Mouse (Mus musculus): ENCODE measurements at regions not wholly inside any gene's neighbourhood (a gene's known extent, or its start where the extent isn't known, plus 50 kb on each side); places are given as distances from the start of the nearest gene placed in this dataset.
"Not testable (repeated sequence)": the region's sequence is repeated elsewhere in the genome, so short reads cannot be mapped to it uniquely, and the experiment has no call there.

GRCm38 (mm10) chr2:3908192-3908591 is 109.3 kb upstream of the Frmd4a start:
- 66% methylated on average over 3 of the region's 3 CpGs for WGBS

DNA sequence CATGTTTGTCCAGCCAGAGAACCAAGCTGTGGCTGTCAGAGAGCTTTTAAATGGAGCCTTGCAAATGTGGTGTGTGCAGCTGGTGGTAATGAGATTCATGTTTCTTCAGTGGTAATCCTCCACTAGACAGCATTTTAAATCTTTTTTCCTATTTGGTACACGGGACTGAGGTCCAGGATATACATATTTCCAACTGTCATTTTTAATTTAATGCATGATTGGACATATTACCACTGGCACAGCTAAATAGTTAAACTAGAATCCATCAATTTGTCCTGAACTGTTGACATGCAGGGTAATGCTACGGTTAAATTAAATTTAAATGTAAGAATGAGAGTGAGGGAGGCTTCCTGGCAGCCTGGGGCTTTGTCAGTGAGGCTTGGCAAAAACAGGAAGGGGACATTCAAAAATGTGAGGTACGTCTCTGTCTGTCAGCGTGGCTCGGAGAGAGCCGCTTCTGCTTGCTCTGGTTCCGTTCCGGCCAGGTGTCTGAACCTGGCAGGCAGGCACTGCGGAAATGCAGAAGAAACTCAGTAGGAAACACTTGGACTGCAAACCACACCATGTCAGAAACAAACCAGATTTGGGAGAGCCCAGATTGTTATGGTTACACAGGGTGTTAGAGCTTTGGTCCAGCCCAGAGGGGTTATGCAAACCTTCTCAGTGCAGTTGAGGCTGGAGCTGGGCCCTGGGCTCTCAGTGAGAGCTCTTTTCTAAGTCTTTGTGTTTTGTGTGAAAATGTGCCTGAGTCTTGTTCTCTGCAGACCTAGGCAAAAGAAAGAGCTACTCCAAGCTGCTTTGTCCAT is 107.2 kb upstream of the Frmd4a start:
- no peaks in the 10 kb centered on the region for H3K27me3 ChIP-seq (replicated peaks; ENCODE audit: control insufficient read depth, insufficient read depth, low read length)
- H3K9ac ChIP-seq (ENCODE audit: low read length) = no peak overlapping the region
- DNase-seq (ENCODE audit: low spot score) (no peak), ATAC-seq (replicated peaks; ENCODE audit: low FRiP score, low TSS enrichment, low read depth) (no peak)
- WGBS = 69% methylated on average over 9 of the region's 9 CpGs
- H3K4me1 ChIP-seq (replicated peaks; ENCODE audit: control insufficient read depth, insufficient read depth, low read length) = no peaks in the 10 kb centered on the region
- H3K27ac ChIP-seq (ENCODE audit: low read depth) = no peak overlapping the region
- no peak overlapping the region for H3K4me3 ChIP-seq (ENCODE audit: low read depth, low read length)
- no peaks in the 10 kb centered on the region for H3K9me3 ChIP-seq (ENCODE audit: control insufficient read depth, low read length)
- H3K4me2 ChIP-seq (ENCODE audit: low read length) = no peak overlapping the region
- no peaks in the 10 kb centered on the region for H3K36me3 ChIP-seq (ENCODE audit: control insufficient read depth, insufficient read depth, low read length)

More at GRCm38 (mm10) chr2:3908192-3908591, 109.3 kb upstream of the Frmd4a start:
- H3K27me3 ChIP-seq (replicated peaks; ENCODE audit: control insufficient read depth, insufficient read depth, low read length) = no peaks in the 10 kb centered on the region
- no peaks in the 10 kb centered on the region for H3K4me1 ChIP-seq (replicated peaks; ENCODE audit: control insufficient read depth, insufficient read depth, low read length)
- no peak overlapping the region for H3K9ac ChIP-seq (ENCODE audit: low read length)
- ATAC-seq (replicated peaks; ENCODE audit: low FRiP score, low TSS enrichment, low read depth) = no peak
- no peaks in the 10 kb centered on the region for H3K9me3 ChIP-seq (ENCODE audit: control insufficient read depth, low read length)
- DNase-seq (ENCODE audit: low spot score) = no peak
- H3K36me3 ChIP-seq (ENCODE audit: control insufficient read depth, insufficient read depth, low read length) = no peaks in the 10 kb centered on the region
- no peak overlapping the region for H3K4me3 ChIP-seq (ENCODE audit: low read depth, low read length)
- no peak overlapping the region for H3K27ac ChIP-seq (ENCODE audit: low read depth)
- H3K4me2 ChIP-seq (ENCODE audit: low read length) = no peak overlapping the region

- H3K4me2 ChIP-seq (ENCODE audit: low read length) = no peak overlapping the region
- H3K4me3 ChIP-seq (ENCODE audit: low read depth, low read length) = no peak overlapping the region
- no peak for DNase-seq (ENCODE audit: low spot score)
- H3K9me3 ChIP-seq (ENCODE audit: control insufficient read depth, low read length) = no peaks in the 10 kb centered on the region
- no peaks in the 10 kb centered on the region for H3K4me1 ChIP-seq (replicated peaks; ENCODE audit: control insufficient read depth, insufficient read depth, low read length)
- H3K9ac ChIP-seq (ENCODE audit: low read length) = no peak overlapping the region
- no peaks in the 10 kb centered on the region for H3K36me3 ChIP-seq (ENCODE audit: control insufficient read depth, insufficient read depth, low read length)
- WGBS = 83% methylated on average over 7 of the region's 7 CpGs
- no peaks in the 10 kb centered on the region for H3K27me3 ChIP-seq (replicated peaks; ENCODE audit: control insufficient read depth, insufficient read depth, low read length)
- no peak for ATAC-seq (replicated peaks; ENCODE audit: low FRiP score, low TSS enrichment, low read depth)
- no peak overlapping the region for H3K27ac ChIP-seq (ENCODE audit: low read depth)
These were observed 102.4 kb upstream of the Frmd4a start for GRCm38 (mm10) chr2:3915141-3915540.

DNA sequence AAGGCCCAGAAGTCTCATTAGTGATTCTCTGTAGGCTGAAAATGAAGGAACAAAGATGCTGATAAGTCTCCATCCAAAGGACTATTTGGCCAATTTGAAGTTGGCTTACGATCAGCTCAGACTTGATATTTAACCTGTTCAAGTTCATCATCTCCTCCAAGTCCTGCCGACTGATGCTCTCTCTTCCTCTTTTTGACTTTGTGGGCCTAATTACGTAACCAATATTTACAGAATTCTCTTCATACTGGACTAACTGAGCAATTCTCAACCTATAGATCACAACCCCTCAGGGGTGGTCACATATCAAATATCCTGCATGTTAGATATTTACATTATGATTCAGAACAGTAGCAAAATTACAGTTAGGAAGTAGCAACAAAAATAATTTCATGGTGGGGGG is 101.2 kb upstream of the Frmd4a start:
- Histone ChIP-seq H3K9me3 (ENCODE audit: control insufficient read depth, low read length) (no peaks in the 10 kb centered on the region), H3K27me3 (replicated peaks; ENCODE audit: control insufficient read depth, insufficient read depth, low read length) (no peaks in the 10 kb centered on the region), H3K36me3 (ENCODE audit: control insufficient read depth, insufficient read depth, low read length) (no peaks in the 10 kb centered on the region), H3K4me1 (replicated peaks; ENCODE audit: control insufficient read depth, insufficient read depth, low read length) (no peaks in the 10 kb centered on the region), H3K4me2 (ENCODE audit: low read length) (no peak overlapping the region), H3K27ac (ENCODE audit: low read depth) (no peak overlapping the region), H3K4me3 (ENCODE audit: low read depth, low read length) (no peak overlapping the region), H3K9ac (ENCODE audit: low read length) (no peak overlapping the region)
- ATAC-seq (replicated peaks; ENCODE audit: low FRiP score, low TSS enrichment, low read depth) = no peak
- 86% methylated on average over 3 of the region's 3 CpGs for WGBS
- no peak for DNase-seq (ENCODE audit: low spot score)

DNA sequence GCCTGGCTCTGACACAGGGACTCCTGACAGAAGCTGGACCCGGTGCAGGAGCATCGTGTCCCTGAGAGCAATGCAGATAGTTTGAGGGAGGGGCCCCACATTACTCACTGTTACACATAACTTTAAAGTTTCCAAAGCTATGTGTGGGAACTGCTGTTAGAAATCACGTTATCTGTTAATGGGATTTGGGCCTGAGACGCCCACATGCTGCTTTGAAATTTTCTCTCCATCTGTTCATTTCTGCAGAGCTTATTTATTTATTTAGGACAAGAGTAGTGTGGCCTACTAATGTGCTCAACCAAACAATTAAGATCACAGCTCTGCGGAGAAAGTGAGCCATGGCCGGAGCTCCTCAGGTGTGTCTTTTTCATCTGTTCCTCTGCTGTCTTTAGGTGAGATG is 99.4 kb upstream of the Frmd4a start:
- Histone ChIP-seq H3K4me3 (ENCODE audit: low read depth, low read length) (no peak overlapping the region), H3K9ac (ENCODE audit: low read length) (no peak overlapping the region), H3K27me3 (replicated peaks; ENCODE audit: control insufficient read depth, insufficient read depth, low read length) (no peaks in the 10 kb centered on the region), H3K4me1 (replicated peaks; ENCODE audit: control insufficient read depth, insufficient read depth, low read length) (no peaks in the 10 kb centered on the region), H3K36me3 (ENCODE audit: control insufficient read depth, insufficient read depth, low read length) (no peaks in the 10 kb centered on the region), H3K9me3 (ENCODE audit: control insufficient read depth, low read length) (no peaks in the 10 kb centered on the region), H3K4me2 (ENCODE audit: low read length) (no peak overlapping the region), H3K27ac (ENCODE audit: low read depth) (no peak overlapping the region)
- ATAC-seq (replicated peaks; ENCODE audit: low FRiP score, low TSS enrichment, low read depth) (no peak), DNase-seq (ENCODE audit: low spot score) (no peak)
- 72% methylated on average over 6 of the region's 6 CpGs for WGBS

GRCm38 (mm10) chr2:3919893-3920292 is 97.6 kb upstream of the Frmd4a start:
- Histone ChIP-seq H3K4me1 (replicated peaks; ENCODE audit: control insufficient read depth, insufficient read depth, low read length) (no peaks in the 10 kb centered on the region), H3K27ac (ENCODE audit: low read depth) (no peak overlapping the region), H3K4me2 (ENCODE audit: low read length) (no peak overlapping the region), H3K4me3 (ENCODE audit: low read depth, low read length) (no peak overlapping the region), H3K27me3 (replicated peaks; ENCODE audit: control insufficient read depth, insufficient read depth, low read length) (no peaks in the 10 kb centered on the region), H3K36me3 (ENCODE audit: control insufficient read depth, insufficient read depth, low read length) (no peaks in the 10 kb centered on the region), H3K9ac (ENCODE audit: low read length) (no peak overlapping the region), H3K9me3 (ENCODE audit: control insufficient read depth, low read length) (no peaks in the 10 kb centered on the region)
- no peak for DNase-seq (ENCODE audit: low spot score)
- 61% methylated on average over 3 of the region's 3 CpGs for WGBS
- no peak for ATAC-seq (replicated peaks; ENCODE audit: low FRiP score, low TSS enrichment, low read depth)

DNA sequence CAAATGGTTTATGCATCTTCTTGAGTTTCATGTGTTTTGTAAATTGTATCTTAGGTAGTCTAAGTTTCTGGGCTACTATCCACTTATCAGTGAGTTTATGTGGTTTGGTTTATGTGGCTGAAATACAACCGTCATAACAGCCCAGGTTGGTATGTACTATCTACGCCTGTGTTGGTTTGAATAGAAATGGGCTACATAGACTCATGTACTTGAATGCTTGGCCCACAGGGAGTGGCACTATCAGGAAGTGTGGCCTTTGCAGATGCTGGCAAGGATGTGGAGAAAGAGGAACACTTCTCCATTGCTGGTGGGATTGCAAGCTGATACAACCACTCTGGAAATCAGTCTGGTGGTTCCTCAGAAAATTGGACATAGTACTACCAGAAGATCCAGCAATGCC is 96.4 kb upstream of the Frmd4a start:
- ATAC-seq (replicated peaks; ENCODE audit: low FRiP score, low TSS enrichment, low read depth); DNase-seq (ENCODE audit: low spot score); H3K4me1 ChIP-seq (replicated peaks; ENCODE audit: control insufficient read depth, insufficient read depth, low read length); H3K9me3 ChIP-seq (ENCODE audit: control insufficient read depth, low read length); H3K36me3 ChIP-seq (ENCODE audit: control insufficient read depth, insufficient read depth, low read length); H3K27ac ChIP-seq (ENCODE audit: low read depth); H3K4me3 ChIP-seq (ENCODE audit: low read depth, low read length); H3K27me3 ChIP-seq (replicated peaks; ENCODE audit: control insufficient read depth, insufficient read depth, low read length); H3K4me2 ChIP-seq (ENCODE audit: low read length); H3K9ac ChIP-seq (ENCODE audit: low read length): not testable (repeated sequence)
- WGBS = 82% methylated on average over 2 of the region's 2 CpGs

GRCm38 (mm10) chr2:3922739-3923138 is 94.8 kb upstream of the Frmd4a start:
- H3K9ac ChIP-seq (ENCODE audit: low read length) = no peak overlapping the region
- no peaks in the 10 kb centered on the region for H3K27me3 ChIP-seq (replicated peaks; ENCODE audit: control insufficient read depth, insufficient read depth, low read length)
- WGBS = 94% methylated on average over 4 of the region's 4 CpGs
- H3K4me3 ChIP-seq (ENCODE audit: low read depth, low read length) = no peak overlapping the region
- H3K36me3 ChIP-seq (ENCODE audit: control insufficient read depth, insufficient read depth, low read length) = no peaks in the 10 kb centered on the region
- no peak overlapping the region for H3K27ac ChIP-seq (ENCODE audit: low read depth)
- ATAC-seq (replicated peaks; ENCODE audit: low FRiP score, low TSS enrichment, low read depth) (no peak), DNase-seq (ENCODE audit: low spot score) (no peak)
- no peak overlapping the region for H3K4me2 ChIP-seq (ENCODE audit: low read length)
- no peaks in the 10 kb centered on the region for H3K9me3 ChIP-seq (ENCODE audit: control insufficient read depth, low read length)
- no peaks in the 10 kb centered on the region for H3K4me1 ChIP-seq (replicated peaks; ENCODE audit: control insufficient read depth, insufficient read depth, low read length)

DNA sequence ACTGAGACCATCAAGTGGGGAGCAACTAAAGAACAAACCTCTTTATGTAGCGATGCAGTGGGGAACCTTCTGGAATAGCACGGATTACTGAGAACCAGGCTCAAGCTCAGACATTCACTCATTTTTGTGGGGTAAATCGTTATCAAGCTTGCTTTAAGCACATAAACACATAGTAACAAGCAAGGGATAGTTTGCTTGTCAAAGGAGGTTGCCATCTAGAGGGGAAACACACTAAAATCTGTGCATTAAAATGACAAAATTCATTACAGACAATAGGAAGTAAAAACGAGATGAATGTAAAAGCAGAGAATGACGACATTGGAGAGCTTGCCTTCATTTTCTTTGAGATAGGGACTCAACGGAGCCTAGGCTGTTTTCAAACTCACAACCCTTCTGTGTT is 92.8 kb upstream of the Frmd4a start:
- Histone ChIP-seq H3K27me3 (replicated peaks; ENCODE audit: control insufficient read depth, insufficient read depth, low read length) (no peaks in the 10 kb centered on the region), H3K4me3 (ENCODE audit: low read depth, low read length) (no peak overlapping the region), H3K36me3 (ENCODE audit: control insufficient read depth, insufficient read depth, low read length) (no peaks in the 10 kb centered on the region), H3K9me3 (ENCODE audit: control insufficient read depth, low read length) (no peaks in the 10 kb centered on the region), H3K4me2 (ENCODE audit: low read length) (no peak overlapping the region), H3K4me1 (replicated peaks; ENCODE audit: control insufficient read depth, insufficient read depth, low read length) (no peaks in the 10 kb centered on the region), H3K9ac (ENCODE audit: low read length) (no peak overlapping the region), H3K27ac (ENCODE audit: low read depth) (no peak overlapping the region)
- 79% methylated on average over 6 of the region's 6 CpGs for WGBS
- ATAC-seq (replicated peaks; ENCODE audit: low FRiP score, low TSS enrichment, low read depth) = no peak
- DNase-seq (ENCODE audit: low spot score) = no peak

Data from intestine, embryonic 14.5 days (tissue).